Mouse (Mus musculus): Measurements from ENCODE around the gene Dlg2. TPM values are rescaled to one million over a fixed set of nuclear protein-coding genes. Genes with fewer than 3 reads are reported as not detected.

Gene Dlg2
- polyA plus RNA-seq, 1 experiment: 4.1 TPM

DNA sequence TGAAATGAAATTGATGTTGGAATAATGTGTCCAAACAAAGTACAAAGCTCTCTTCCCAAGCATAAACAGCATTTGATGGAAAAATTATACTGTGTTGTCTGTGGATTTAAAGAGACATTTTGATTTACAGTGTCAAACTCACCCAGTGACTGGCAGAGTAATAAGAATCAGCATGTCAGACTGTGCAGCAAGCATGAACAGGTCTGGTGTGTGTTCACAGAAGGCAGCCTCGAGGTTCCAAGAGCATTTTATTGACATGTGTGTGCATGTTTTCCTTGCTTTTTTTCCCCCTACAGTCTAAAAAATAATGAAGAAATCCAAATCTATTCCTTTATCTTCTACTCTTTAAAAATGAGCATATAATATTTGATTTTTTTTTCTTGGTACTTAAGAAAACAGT lies 1924.1 kb downstream of the Dlg2 start:
- TF ChIP-seq GATA1 (IDR thresholded peaks at IDR 0.05; ENCODE audit: borderline replicate concordance, low read length) (no peak), FLI1 (IDR thresholded peaks at IDR 0.05; ENCODE audit: low read length) (no peak)
- Histone ChIP-seq H3K4me3 (replicated peaks) (no peak overlapping the region), H3K27me3 (replicated peaks) (no peaks in the 10 kb centered on the region), H3K4me1 (peaks cover 7% of the 10 kb centered on the region), H3K9me3 (no peaks in the 10 kb centered on the region), H3K36me3 (replicated peaks; ENCODE audit: low read length) (no peaks in the 10 kb centered on the region)

- H3K27me3 ChIP-seq (replicated peaks): no peaks in the 10 kb centered on the region
- no peaks in the 10 kb centered on the region for H3K36me3 ChIP-seq (replicated peaks; ENCODE audit: low read length)
- H3K9me3 ChIP-seq: no peaks in the 10 kb centered on the region
- H3K4me1 ChIP-seq: peaks cover 7% of the 10 kb centered on the region
- no peak overlapping the region for H3K4me3 ChIP-seq (replicated peaks)
- TF ChIP-seq FLI1 (IDR thresholded peaks at IDR 0.05; ENCODE audit: low read length): no peak
- no peak for TF ChIP-seq GATA1 (IDR thresholded peaks at IDR 0.05; ENCODE audit: borderline replicate concordance, low read length)
These were observed 1924.7 kb downstream of the Dlg2 start for GRCm38 (mm10) chr7:92401001-92401688.

DNA sequence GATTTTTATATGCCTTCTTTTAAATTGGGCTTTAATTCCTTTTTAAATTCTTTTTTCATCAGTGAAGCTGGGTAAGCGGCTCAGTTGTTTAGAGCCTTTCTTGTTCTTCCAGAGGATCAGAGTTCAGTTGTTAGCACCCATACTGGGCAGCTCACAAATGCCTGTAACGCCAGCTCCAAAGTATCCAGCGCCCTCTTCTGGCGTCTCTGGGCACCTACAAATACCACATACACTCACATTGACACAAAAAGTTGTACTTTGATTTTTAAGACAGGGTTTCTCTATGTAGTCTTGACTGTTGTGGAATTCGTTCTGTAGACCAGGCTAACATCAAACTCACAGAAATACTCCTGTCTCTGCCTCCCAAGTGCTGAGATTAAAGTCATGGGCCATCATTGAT lies 1932.0 kb downstream of the Dlg2 start:
- H3K4me3 ChIP-seq (replicated peaks): no peak overlapping the region
- no peaks in the 10 kb centered on the region for H3K9me3 ChIP-seq
- H3K36me3 ChIP-seq (replicated peaks; ENCODE audit: low read length): no peaks in the 10 kb centered on the region
- no peaks in the 10 kb centered on the region for H3K27me3 ChIP-seq (replicated peaks)
- TF ChIP-seq GATA1 (IDR thresholded peaks at IDR 0.05; ENCODE audit: borderline replicate concordance, low read length) (no peak), FLI1 (IDR thresholded peaks at IDR 0.05; ENCODE audit: low read length) (no peak)
- peaks cover 4% of the 10 kb centered on the region for H3K4me1 ChIP-seq

GRCm38 (mm10) chr7:92420474-92420873 lies 1944.0 kb downstream of the Dlg2 start:
- TF ChIP-seq FLI1 (IDR thresholded peaks at IDR 0.05; ENCODE audit: low read length): no peak
- no peak for TF ChIP-seq GATA1 (IDR thresholded peaks at IDR 0.05; ENCODE audit: borderline replicate concordance, low read length)
- no peaks in the 10 kb centered on the region for H3K27me3 ChIP-seq (replicated peaks)
- H3K4me3 ChIP-seq (replicated peaks): no peak overlapping the region
- peaks cover 3% of the 10 kb centered on the region; the same call in 1 of the 2 replicates for H3K4me1 ChIP-seq
- H3K9me3 ChIP-seq: no peaks in the 10 kb centered on the region
- no peaks in the 10 kb centered on the region for H3K36me3 ChIP-seq (replicated peaks; ENCODE audit: low read length)

DNA sequence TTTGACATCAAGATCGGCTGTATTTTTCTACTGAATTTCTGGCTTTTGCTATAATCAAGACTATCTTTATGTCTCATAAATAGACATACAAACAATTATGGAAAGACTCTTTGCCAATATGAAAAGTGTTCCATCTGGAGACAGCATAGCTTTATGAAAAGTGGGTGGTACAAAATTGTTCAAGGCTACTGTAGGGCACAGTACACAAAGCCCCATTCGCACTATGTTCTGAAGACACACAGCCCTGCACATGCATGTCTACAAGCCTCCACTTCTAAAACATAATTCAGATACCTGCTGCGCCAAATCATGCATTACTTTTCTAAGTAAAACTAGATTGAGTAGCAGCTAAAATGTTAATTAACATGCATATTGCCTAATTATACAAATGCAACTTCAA lies 1946.5 kb downstream of the Dlg2 start:
- Histone ChIP-seq H3K27me3 (replicated peaks) (no peaks in the 10 kb centered on the region), H3K9me3 (no peaks in the 10 kb centered on the region), H3K4me1 (peaks cover 9% of the 10 kb centered on the region; the same call in 1 of the 2 replicates), H3K36me3 (replicated peaks; ENCODE audit: low read length) (no peaks in the 10 kb centered on the region), H3K4me3 (replicated peaks) (no peak overlapping the region)
- TF ChIP-seq FLI1 (IDR thresholded peaks at IDR 0.05; ENCODE audit: low read length) (no peak), GATA1 (IDR thresholded peaks at IDR 0.05; ENCODE audit: borderline replicate concordance, low read length) (no peak)

- Histone ChIP-seq H3K4me3 (replicated peaks) (no peak overlapping the region), H3K9me3 (no peaks in the 10 kb centered on the region), H3K4me1 (peaks cover 14% of the 10 kb centered on the region; the same call in 1 of the 2 replicates), H3K36me3 (replicated peaks; ENCODE audit: low read length) (no peaks in the 10 kb centered on the region), H3K27me3 (replicated peaks) (no peaks in the 10 kb centered on the region)
- TF ChIP-seq GATA1 (IDR thresholded peaks at IDR 0.05; ENCODE audit: borderline replicate concordance, low read length): no peak
- no peak for TF ChIP-seq FLI1 (IDR thresholded peaks at IDR 0.05; ENCODE audit: low read length)
These were observed 1948.2 kb downstream of the Dlg2 start for GRCm38 (mm10) chr7:92424703-92425102.

DNA sequence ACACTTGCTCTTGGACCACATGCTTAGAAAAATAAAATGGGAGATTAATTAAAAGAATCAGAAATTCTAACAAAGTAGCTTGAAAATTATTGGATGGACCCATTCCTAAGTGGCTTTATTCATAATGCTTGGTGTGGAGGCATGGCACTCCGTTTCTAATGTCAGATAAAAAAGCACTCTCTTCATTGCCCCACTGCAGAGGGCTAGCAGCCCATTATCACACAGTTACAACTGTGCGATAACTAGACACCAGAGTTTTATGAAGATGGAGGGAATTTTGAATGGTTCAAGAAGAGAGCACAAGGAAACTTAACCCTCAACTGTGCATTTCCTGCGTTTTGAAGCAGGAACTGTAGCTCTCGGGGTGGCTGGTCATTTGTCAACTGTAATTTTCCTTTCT lies 1950.8 kb downstream of the Dlg2 start:
- TF ChIP-seq FLI1 (IDR thresholded peaks at IDR 0.05; ENCODE audit: low read length) (no peak), GATA1 (IDR thresholded peaks at IDR 0.05; ENCODE audit: borderline replicate concordance, low read length) (no peak)
- H3K9me3 ChIP-seq: no peaks in the 10 kb centered on the region

DNA sequence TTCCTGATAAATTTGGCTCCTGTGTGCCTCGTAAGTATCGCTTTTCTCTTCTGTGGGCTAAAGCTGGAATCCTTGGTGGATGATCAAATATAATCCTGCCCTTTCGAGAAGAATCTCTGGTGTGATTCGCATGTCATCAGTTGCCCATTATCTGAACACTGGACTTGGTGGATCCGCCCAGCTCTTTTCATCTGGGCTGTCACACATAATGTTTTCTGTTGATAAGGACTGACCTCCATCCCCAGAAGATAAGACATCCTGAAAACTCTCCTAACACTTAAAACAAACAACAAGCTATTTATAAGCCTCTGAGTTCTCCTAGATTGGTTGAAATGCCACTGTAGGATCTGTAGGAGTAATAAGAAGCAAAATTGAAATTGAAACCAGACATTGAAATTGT lies 1952.2 kb downstream of the Dlg2 start:
- H3K9me3 ChIP-seq: no peaks in the 10 kb centered on the region
- no peaks in the 10 kb centered on the region for H3K27me3 ChIP-seq (replicated peaks)
- no peak overlapping the region for H3K4me3 ChIP-seq (replicated peaks)
- H3K36me3 ChIP-seq (replicated peaks; ENCODE audit: low read length): peaks cover 6% of the 10 kb centered on the region
- no peak for TF ChIP-seq GATA1 (IDR thresholded peaks at IDR 0.05; ENCODE audit: borderline replicate concordance, low read length)
- no peak for TF ChIP-seq FLI1 (IDR thresholded peaks at IDR 0.05; ENCODE audit: low read length)
- peaks cover 16% of the 10 kb centered on the region for H3K4me1 ChIP-seq

More for the DNA sequence above, 1950.8 kb downstream of the Dlg2 start:
- H3K36me3 ChIP-seq (replicated peaks; ENCODE audit: low read length): peaks cover 3% of the 10 kb centered on the region
- H3K4me3 ChIP-seq (replicated peaks): no peak overlapping the region
- no peaks in the 10 kb centered on the region for H3K27me3 ChIP-seq (replicated peaks)
- H3K4me1 ChIP-seq: peaks cover 12% of the 10 kb centered on the region

- Histone ChIP-seq H3K36me3 (replicated peaks; ENCODE audit: low read length) (peaks cover 6% of the 10 kb centered on the region), H3K27me3 (replicated peaks) (no peaks in the 10 kb centered on the region), H3K4me1 (peaks cover 21% of the 10 kb centered on the region), H3K9me3 (no peaks in the 10 kb centered on the region), H3K4me3 (replicated peaks) (no peak overlapping the region)
- TF ChIP-seq GATA1 (IDR thresholded peaks at IDR 0.05; ENCODE audit: borderline replicate concordance, low read length) (no peak), FLI1 (IDR thresholded peaks at IDR 0.05; ENCODE audit: low read length) (no peak)
These were observed 1953.8 kb downstream of the Dlg2 start for GRCm38 (mm10) chr7:92430254-92430653.

DNA sequence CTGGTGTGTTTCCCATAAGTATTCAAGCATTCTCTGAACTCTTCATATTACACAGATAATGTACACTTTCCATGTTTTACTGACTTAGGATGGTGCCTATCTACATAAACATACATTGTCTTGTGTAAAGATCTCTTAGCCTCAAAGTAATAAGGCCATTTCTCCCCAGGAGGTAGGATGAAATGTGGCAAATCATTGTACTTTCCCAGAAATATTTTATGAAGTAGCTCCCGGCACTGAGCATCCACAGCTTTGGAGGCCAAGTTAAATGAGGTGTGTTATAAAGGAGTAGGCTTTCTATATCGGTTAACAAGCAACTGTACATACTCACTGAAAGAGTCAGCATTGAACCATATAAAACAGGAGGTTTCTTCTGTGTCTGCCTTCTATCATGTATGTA lies 1960.7 kb downstream of the Dlg2 start:
- H3K4me3 ChIP-seq (replicated peaks): no peak overlapping the region
- TF ChIP-seq GATA1 (IDR thresholded peaks at IDR 0.05; ENCODE audit: borderline replicate concordance, low read length) (no peak), FLI1 (IDR thresholded peaks at IDR 0.05; ENCODE audit: low read length) (no peak)

More for the DNA sequence above, 1960.7 kb downstream of the Dlg2 start:
- peaks cover 3% of the 10 kb centered on the region for H3K36me3 ChIP-seq (replicated peaks; ENCODE audit: low read length)
- H3K9me3 ChIP-seq: no peaks in the 10 kb centered on the region
- H3K4me1 ChIP-seq: peaks cover 45% of the 10 kb centered on the region
- H3K27me3 ChIP-seq (replicated peaks): no peaks in the 10 kb centered on the region
